Mouse (Mus musculus) brain, embryonic 18.5 days (tissue): ENCODE results near the gene Parp16.
"Not testable (repeated sequence)": the region's sequence is repeated elsewhere in the genome, so short reads cannot be mapped to it uniquely, and the experiment has no call there.

ENCODE experiments used
- DNase-seq: peaks from one replicate; pipeline ENCODE4 v3.0.0-alpha.2; 2012; ENCODE audit warnings: low read depth, low spot score

Parp16 gene

DNA sequence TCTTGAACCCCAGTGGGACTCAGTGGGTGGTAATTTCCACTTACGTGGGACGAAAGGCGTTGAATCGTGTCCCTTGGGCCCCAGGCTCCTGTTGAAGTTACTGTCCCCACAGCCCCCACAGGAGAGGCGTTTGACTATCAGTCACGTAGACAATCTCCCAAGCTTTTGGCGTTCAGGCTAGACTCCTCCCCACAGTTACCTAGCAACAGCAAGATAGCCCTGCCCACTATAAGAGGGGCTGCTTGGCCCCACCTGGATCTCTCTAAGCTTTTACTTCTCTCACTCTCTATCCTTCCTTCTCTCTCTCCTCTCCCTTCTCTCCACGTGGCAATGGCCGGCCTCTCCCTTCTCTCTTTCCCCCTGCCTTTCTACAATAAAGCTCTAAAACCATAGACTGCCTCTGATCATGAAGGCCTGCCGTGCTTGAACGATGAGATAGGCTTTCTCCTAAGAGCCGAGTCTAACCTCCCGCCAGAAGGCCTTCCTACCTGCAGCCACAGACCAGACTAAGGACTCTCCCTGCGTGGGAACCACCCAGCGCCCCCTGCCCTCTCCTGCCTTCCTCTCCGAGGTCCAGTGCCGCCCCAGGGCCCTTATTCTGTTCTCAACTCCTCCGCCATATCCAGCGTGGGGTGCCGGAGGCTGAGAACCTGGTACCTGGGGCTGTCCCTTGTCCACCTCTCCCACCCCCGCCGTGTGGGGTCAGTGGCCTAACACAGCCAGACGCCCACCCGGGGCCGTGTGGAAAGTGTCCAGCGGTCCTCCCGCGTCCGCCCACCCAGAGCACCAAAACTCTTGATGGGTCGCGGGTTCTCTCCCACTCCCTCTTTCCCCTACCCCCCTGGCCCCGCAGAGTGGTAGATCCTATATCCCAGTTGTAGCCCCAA, 13.4 kb downstream of the Parp16 start:
- no peak for DNase-seq

DNA sequence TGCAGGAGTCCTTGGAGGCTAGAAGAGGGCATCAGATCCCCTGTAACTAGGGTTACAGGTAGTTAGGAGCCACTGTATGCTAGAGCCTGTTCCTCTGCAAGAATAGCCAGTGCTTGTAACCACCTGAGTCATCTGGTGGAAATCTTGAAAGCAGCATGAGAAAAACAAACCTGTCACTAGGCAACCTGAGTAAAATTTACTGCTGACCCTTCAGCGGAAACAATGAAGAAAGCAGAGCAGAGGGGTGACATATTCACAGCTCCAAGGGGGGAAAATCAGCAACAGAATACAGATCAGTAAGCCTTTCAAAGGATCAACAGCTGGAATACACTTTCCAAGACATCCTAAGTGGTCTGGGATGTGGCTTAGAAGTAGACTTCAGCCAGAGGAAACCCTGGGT, 16.4 kb downstream of the Parp16 start:
- DNase-seq, result no peak

DNA sequence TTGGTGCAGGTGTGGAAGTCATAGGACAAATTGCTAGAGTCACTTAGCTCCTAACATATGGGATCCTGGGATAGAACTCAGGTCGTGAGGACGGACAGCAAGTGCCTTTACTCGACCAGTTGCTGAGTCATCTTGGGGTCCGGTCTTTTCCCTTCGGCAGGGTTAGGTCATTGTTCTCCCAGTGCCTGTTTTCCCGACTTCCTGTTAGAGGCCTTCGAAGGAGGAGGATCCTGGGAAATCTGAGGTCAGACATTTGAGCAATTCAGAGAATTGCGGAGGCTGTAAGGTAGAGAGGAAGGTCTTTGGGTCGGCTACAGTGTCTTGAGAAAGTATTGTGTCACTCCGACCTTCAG, 19.2 kb downstream of the Parp16 start:
- DNase-seq, result no peak

DNA sequence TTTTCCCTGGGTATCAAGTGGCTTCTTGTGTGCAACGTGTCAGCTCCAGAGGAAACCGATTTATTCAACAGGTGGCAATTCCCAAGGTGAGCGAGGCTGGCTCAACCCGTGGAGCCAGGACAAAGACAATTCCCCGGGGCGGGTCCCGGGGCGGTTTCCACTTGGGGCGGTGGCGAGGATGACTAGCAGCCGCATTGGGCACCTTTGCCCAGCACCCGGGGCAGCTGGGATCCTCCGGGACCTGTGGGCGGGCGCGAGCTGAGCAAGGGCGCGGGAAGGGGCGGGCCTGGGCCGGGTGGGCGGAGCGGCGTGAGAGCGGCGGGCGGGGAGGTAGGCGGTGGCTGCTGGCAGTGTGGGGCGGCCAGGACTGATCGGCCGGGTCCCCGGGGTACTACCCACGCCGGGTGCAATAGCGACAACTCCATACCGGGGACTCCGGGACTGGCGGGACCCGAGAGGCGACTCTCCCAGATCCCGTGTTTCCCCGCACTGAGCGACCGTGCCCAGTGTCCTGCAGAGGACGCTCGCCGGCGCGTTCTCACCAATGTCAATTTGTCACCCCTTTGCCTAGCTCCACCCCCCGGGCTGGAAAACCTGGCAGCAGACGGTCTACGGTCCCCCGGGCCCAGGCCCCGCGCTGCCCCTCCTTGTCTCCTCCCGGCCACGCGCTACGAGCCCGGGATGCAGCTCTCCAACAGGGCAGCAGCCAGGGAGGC, 19.8 kb downstream of the Parp16 start:
- peak; percentile 52 for DNase-seq

DNA sequence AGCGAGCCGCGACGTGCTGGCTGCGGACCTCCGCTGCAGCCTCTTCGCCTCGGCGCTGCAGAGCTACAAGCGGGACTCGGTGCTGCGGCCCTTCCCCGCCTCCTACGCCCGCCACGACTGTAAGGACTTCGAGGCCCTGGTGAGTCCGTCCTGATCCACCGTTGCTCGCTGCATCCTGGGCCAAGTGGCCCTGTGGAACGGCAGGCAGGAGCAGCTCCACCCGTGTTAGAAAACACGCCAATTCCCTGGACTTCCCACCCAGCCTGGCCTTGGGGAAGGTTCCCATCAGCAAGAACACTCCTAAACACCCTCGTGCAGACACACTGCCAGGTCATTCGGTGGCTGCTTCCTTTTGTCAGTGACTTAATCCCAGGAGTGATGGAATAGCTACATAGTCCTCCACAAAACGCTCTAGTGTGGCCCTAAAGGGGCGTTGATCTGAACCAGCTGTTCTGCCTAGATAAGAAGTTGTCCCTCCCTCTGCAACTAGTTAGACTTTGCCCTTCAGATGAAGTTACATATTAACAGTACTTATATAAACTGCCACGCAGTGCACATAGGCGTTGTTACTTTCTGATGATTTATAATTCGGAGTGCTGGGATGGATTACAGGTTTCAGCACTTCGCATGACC, 20.5 kb downstream of the Parp16 start:
- no peak for DNase-seq

DNA sequence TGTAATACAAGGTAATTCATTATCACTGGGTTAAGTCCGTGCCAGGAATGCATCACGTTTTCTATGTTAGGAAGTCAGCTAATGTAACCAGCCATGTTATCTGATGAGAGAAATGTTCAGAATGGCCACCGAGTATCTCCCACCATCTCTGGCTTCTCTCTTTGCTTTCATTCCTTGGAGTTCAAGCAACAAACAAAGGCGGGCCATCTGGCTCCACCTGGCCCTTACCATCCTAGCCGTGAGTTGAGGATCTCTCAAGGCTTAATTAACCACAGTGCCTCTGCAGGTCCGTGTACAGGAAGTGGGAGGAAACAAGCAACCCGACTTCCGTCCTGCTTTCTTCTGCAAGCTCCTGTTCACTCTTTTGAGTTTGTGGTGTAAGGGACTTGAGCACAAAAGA, 21.8 kb downstream of the Parp16 start:
- no peak for DNase-seq

DNA sequence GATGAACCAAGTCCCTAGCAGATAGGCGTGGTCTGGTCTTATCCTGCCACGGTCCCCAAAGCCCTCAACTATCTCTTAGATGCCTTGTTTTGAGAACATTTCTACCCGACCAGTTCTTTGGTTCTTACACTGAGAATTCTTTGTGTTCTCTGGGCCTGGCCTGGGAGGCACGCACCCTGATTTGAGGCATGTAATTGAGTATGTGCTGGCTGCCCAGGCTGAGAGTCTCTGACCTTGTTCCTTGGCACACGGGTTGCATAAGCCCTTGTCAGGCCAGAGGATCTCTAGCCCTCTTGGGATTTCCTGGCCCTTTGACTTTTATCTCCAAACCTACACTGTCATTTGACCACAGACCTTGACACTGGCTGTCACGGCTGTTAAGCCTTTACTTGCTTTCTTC, 22.5 kb downstream of the Parp16 start:
- no peak for DNase-seq

DNA sequence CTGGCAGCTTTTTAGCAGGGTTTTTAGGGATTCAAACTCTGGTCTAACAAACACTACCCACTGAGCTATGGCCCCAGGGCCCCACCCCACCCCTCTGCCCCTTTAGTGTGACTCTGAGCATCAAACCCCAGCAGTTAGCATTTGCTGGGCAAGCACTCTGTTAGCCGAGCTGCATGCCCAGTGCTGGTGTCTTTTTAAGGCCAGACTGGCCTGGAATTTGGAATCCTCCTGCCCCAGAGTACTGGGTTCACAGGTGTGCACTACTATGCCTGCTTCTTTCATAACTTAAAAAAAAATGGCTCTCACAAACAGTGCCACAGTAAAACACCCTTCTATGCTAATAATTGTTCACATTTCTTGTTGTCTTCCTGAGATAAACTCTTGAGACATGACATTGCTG, 23.8 kb downstream of the Parp16 start:
- DNase-seq, result no peak

DNA sequence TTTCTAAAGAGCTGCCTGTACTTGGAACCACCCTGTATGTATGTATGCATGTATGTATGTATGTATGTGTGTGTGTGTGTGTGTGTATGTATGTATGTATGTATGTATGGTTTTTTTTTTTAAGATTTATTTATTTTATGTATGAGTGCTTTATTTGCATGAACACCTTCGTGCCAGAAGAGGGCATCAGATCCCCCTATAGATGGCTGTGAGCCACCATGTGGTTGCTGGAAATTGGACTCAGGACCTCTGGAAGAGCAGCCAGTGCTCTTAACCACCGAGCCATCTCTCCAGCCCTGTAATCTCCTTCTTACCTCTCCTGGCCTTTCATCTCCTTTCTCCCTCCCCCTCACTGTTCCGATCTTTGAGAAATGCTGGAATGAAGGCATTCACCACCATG, 25.2 kb downstream of the Parp16 start:
- not testable (repeated sequence) for DNase-seq

DNA sequence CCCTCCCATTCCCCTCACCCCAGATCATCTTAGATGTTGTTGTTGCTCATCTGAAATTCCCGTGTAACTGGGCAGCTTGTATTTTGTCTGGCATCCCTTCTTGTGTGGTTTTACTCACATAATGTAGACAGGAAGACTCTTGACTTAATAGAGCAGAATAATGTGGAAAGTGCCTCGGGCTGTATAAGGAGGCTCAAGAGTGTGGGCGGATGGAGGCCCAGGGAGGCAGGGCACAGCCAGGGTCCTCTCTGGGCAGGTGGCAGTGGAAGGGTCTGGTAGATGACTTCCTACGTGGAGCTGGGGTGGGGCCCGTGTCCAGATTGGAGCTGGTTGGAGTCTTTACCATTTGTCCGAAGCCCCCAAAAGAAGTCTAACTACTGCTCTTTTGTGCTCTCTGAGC, 28.8 kb downstream of the Parp16 start:
- DNase-seq, result no peak

DNA sequence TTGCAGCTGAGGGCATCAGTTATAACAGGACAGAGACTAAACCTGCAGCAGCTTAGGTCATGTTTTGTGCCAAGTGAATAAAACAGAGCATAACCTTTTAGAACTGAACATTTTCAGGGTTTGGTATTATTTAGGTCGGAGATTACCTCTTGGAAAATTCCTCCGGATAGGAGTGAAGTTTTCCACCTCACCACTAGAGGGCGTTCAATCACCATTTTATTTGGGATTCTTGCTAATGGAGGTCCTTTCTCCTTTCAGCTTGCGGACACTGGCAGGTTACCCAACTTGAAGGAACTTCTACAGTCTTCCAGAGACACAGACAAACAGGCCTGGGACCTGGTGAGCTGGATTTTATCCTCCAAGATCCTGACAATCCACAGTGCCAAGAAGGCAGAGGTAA, 30.6 kb downstream of the Parp16 start:
- DNase-seq, result no peak

DNA sequence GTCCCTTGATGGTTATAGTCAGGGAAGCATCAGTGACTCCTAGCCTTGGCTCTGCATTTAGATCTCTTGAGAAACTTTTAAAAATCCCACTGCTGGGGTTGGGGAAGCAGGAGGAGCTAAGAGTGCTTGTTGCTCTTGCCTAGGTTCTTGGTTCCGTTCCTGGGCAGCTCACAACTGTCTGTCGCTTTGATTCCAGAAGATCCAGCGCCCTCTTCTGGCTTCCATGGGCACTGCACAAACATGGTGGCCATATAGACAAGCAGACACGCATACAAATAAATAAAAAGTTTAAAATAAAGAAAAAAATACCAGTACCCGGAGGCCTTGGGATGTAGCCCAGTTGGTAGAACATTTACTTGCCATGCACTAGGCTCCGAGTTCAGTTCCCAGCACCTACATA, 35.1 kb downstream of the Parp16 start:
- no peak for DNase-seq

DNA sequence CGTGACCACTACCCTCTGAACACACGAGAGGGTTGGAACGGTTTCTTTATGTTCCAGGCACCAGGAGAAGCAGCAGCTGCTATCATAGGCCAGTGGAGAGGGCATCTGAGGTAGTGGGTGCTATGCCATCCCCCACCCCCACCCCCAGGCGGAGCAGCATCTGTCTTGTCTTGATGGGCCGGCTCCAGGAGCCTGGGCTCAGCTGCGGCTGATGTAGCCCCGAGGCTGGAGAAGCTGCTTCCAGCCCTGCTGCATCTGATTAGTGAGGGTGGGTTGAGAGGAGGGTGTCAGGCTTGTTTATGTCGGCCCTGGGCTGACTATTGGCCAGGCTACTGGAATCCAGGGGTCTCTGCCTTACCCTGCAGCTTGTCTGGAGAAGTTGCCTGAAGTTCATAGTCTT, 36.1 kb downstream of the Parp16 start:
- no peak for DNase-seq

DNA sequence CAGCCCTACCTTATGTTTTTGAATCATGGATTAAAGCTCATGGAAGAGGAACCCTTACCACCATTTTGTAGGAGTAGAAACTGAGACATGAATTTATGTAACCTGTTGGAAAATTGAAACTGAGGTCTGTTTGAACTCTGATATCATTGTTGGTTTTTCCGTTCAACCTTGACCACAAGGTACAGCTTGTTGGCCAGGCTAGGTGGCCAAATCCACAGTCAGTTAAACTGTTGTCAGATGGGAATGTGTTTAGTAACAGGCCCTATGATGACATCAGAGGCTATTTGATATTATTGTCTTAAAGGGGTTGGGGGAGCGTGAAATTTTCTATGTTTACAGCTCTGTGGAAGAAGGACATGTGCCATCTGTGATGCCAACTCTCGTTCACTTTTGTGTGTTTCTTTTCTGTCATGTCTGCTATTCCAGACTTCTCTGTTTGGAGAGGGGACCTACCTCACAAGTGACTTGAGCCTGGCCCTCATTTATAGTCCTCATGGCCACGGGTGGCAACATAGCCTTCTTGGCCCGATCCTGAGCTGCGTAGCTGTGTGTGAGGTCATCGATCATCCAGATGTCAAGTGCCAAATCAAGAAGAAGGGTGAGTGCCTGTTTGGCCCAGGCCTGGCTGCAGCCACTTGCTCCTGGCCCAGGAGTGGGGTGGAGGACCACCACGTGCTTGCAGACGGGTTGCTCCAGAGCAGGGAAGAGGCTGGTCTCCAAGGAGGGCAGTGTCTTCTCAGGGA, 38.3 kb downstream of the Parp16 start:
- no peak for DNase-seq

DNA sequence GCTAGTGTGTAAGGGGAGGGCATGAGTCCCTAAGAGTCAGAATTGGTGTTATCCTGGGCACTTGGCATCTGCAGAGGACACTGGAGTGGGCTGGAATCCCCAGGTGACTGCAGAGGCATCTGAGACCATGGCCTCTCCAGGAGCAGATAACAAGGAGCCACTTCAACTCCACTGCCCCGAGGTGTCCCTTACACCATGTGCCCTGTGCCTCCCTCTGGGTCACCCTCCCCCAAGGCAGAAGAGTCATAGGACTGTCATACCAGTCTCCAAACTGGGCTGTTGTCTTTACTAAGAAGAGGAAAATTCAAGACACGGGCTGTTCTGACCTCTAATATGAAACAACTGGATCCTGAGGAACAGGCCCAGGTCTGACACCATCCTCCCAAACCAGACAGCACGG, 39.6 kb downstream of the Parp16 start:
- DNase-seq, result no peak

DNA sequence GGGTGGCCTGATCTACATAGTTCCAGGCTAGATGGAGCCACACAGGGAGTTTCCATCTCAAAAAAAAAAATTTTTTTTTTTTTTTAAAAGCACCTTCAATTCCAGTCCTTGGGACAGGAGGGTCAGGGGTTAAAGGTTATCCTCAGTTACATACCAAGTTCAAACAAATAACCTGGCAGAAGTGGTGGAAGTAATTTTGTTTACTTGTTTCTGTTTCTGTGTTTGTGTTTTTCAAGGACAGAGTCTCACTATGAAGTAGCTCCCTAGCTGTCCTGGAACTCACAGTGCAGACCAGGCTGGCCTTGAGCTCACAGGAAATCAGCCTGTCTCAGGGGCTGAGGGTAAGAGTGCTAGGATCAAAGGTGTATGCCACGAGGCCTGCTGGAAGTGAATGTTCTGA, 40.4 kb downstream of the Parp16 start:
- no peak for DNase-seq

DNA sequence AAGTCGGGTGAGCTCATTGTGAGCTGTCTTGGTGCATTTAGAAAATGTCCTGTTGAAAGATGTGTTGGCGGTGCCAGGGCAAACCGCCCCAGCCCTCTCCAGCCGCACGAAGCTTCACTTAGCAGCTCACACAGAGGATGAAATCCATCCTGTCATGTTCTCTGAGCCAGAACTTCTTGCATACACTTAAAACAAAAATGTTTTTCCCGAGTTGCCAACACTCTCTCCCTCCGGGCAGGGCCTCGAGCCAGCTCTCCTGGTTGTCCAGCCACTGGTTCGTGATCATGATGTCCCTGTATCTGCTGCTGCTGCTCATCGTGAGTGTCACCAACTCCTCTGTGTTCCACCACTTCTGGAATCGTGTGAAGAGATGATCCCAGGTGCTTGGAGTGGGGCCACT, 42.5 kb downstream of the Parp16 start:
- DNase-seq, result no peak

DNA sequence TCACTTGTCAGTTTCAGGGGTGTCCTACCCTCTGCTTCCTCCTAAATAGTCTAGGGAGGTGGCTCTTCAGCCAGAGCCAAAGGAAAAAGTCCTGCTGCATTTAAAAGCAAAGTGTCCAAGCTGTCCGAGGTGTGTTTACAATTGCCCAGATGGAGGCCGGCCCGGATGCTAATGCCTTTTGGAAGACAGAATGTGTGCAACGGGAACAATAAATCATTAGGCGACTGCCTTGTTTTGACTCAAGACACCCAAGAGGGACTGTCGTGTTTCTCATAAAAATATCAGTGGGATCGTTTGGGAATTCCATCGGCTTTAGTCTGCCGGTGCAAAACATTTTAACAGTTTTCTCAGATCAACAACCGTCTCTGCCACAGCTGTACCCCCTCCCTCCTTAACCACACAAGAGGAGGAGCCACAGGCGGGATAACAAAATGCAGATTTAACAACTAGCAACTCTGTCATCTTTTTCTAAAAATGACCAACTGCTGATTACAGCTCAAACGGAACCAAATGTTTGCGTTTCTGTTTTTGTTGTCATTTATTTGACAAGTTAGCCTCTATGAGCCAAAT, 43.1 kb downstream of the Parp16 start:
- DNase-seq, result no peak

DNA sequence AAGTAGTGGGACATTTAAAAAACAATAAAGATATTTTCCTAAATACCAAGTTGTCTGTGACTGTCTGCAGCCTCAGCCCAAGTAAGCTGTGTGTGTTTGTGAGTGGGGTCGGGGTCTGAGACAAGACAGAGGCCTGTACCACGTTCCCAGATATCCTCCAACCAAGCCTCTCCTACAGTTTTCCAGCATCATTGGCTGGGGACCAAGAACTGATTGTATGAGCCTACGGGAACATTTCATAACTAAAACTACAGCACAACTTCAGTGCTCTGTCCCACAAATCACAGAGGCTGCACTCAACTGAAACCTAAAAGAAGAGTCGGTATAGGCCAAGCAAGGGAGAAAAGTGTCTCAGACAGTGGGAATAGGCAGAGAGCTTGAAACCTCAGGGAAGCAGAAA, 44.0 kb downstream of the Parp16 start:
- DNase-seq, result no peak

DNA sequence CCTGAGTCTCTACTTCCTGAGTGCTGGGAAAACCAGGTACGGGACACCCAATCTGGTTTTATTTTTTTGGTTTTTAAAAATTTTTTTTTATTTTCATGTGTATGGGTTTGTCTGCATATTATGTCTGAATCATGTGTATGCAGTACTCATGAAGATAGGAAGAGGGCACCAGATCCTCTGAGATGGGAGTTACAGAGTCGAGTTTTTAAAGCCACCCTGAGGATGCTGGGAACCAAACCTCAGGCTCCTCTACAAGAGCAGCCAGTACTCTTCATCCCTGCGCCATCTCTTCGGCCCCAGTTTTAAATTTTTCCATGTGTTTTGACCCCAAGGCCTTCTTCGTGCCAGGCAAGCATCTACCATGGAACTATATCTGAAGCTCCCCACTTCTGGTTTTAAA, 44.6 kb downstream of the Parp16 start:
- DNase-seq, result no peak

DNA sequence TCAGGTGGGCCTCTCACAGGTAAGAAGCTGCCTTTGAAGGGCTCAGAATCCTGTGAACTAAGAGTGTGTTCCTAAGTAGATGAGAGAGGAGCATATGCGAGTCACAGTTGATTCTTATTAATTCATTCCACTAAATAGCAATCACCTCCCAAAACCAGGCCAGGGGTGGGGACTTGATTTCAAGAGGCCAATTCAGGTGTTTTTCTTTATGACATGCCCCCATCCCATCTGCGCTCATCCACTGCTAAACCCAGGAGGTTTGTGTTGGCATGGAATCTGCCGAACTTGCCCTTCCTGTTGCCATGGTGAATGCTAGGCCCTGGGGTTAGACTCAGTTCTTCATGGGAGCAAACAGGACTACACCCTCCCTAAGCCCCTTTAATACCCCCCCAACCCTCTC, 45.4 kb downstream of the Parp16 start:
- DNase-seq, result no peak

DNA sequence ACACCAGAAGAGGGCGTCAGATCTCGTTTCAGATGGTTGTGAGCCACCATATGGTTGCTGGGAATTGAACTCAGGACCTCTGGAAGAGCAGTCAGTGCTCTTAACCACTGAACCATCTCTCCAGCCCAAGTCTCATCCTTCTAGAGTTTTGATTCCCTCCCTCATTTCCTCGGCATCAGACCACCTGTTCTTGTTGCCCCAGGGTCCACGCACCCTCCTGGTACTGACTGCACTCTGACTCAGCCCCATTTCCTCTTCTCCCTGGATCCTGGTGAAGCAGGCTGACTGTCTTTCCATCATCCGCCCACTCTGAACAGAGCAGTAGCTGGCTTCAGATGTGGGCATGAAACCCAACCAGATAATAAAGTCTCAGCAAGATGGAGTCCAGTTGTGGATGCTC, 46.8 kb downstream of the Parp16 start:
- DNase-seq, result no peak
